Mouse (Mus musculus) heart, postnatal 14 days (tissue): ENCODE data around the gene Gramd1b. TPM values are rescaled to one million over a fixed set of nuclear protein-coding genes. Genes with fewer than 3 reads are reported as not detected.

Source experiments
- DNase-seq, 2 experiments: peaks; one replicate each; pipeline ENCODE4 v3.0.0; 2021 to 2022
- intact Hi-C: fragments of 180-260 bp; cut with DNase I; formaldehyde crosslinking; loops from one replicate; pipeline ENCODE4 v1.15.1; 2025
- total RNA-seq, 2 experiments: library from RNA; stranded (reverse); gene quantifications; 2 replicates each; pipeline ENCODE4 v1.2.3; 2021

Gene Gramd1b
- total RNA-seq, 2 experiments from 2014 or later, result 19.2 to 24.5 TPM

DNA sequence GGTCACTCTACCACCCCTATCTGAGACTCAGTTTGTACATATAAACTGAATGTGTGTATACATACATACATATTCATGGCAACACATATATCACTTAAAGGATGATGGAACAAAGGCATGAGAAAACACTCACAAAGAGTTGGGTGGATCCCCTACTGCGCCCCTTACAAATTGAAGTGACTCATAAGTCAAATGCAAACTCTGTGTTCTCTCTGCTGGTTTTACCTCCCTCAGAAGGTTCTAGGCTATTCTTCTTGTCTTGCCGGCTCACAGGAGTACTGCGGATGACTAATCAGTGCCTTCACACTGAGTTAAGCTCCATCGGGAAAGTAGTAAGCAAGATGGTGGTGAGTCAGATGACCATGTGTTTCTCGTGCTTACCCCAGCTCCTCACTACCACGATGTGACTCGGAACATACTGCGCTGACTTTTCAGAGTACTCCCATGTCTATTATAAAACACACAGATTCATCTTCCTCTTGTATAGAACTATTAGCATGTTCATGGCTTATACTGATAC is 182.4 kb downstream of the Gramd1b start:
- no peak for DNase-seq
- intact Hi-C loops, result no loop called here

- peak; percentile 13 to 41 for DNase-seq
- intact Hi-C loops, result no loop called here
Observed at GRCm38 (mm10) chr9:40346232-40346984, 184.8 kb downstream of the Gramd1b start.

DNA sequence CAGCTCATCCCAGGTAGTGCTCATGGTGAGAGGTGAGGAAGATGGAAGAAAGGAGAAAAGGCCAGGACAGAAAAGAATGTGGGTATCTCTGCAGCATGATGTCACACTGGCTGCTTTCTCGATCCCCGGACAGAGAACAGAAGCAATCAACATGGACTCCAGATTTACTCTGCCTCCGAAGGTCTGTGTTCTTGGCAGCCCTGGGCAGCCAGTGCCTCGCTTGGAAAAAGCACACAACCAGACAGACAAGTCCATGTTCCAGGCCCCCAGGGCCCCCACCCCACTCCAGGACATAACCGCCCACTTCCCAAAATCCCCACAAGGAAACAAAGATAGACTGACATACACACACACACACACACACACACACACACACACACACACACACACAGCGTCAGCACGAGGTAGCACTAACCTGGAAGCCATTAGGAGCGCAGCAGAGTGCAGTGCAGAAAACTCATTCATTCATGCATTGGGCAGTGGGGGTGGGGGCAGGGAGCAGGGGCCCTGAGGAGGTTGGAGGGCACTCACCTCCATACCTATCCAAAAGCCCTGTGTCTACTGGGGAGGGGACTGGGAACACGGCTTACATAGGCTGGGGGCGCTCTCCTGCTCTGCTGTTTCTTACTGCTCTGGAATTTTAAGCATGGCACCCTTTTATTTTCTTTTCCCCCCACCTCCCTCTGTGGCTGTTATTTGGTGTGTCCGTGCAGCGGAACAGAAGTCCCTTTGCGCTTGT is 185.5 kb downstream of the Gramd1b start:
- DNase-seq, result no peak
- intact Hi-C loops, result no loop called here

- intact Hi-C loops, result no loop called here
- DNase-seq, result no peak
Observed at GRCm38 (mm10) chr9:40344801-40345492, 186.2 kb downstream of the Gramd1b start.

DNA sequence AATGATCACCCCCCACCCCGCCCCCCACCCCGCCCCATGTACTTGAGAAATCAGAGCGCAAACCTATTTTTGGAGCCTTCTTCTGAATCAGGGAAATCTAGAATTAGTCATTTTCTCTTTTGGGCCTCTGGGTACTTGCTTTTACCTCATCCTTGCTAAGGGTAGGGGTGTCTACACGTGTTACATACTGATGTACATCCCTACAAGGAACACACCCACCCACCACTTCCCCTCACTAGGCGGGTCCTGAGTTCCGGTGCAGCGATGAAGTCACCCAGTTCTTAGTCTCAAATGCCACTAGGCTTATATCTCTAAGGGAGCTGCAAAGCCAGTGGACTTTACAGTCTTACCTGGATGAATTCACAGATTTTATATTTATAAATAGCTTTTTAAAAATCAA is 187.4 kb downstream of the Gramd1b start:
- no peak for DNase-seq
- intact Hi-C loops, result no loop called here

GRCm38 (mm10) chr9:40343053-40343652 is 188.0 kb downstream of the Gramd1b start:
- intact Hi-C loops, result no loop called here
- DNase-seq, result no peak

- intact Hi-C loops, result no loop called here
- no peak for DNase-seq
Observed at GRCm38 (mm10) chr9:40342101-40342500, 189.1 kb downstream of the Gramd1b start.

DNA sequence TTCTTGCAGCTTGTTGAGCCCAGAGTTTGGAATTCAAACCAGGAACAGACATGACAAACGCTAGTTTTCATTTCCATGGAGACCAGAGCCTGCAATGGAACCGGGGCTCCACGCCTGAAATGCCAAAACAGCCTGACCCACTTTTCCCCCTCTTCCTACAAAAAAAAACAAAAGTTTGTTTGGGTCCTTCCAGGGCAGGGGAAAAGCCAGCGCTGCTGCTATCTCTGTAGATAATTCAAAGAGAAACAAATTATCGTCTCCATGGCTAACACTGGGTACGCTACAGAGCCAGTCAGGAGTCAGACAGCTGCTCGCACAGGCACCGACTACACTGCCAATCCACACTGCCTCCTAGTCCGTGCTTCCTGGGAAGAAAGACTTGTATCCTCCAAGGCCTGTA is 191.6 kb downstream of the Gramd1b start:
- DNase-seq, result no peak
- intact Hi-C loops, result no loop called here

DNA sequence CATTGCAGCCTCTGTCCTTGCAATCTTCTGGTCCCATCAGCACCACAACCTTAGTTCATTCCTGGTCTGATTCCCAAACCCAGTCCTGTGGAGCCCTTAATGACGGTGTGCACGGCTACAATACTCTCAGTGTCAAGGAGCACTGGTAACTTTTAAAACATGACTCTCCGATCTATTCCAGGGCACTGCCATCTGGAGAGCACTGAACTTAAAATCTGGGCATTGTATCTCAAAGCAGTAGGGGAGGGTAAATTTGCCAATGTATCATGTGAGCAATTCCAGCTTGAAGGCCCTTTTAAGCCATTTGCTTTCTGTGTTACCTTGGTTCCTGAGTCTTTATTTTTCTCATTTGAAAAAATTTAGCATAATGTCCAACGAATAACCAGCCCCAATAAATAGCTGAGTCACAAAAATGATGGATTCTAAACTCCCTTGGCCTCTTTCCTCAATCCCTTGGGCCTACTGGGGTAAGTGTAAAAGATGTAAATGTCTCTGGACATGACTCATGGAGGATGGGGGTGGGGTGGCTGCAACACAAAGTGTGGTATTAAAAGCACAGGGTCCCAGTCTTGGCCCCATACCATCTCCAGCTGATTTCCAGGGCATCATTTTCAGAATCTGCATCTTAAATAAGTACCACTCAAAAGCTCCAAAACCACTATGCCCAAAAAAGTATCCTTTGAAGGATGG is 193.9 kb downstream of the Gramd1b start:
- DNase-seq, result no peak
- intact Hi-C loops, result no loop called here

- intact Hi-C loops, result no loop called here
- peak; percentile 50 to 57 for DNase-seq
Observed at GRCm38 (mm10) chr9:40336701-40337100, 194.5 kb downstream of the Gramd1b start.

DNA sequence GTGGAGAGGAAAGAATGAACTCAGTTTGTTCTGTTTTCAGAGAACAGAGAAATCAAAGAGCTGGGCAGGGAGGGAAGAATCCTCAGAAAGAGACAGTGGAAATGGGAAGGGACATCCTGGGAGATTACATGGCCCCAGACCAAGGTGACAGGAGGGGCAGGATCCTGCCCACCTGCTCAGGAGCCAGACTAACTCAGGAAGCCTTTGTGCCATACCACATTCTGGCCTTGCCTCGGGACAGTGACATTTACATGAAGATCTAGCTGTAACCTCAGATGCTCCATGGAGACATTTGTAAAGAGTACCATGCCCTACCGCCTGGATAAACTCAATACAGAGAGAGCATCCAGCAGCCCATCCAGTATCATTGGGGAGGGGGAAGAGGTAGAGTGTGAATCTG is 196.6 kb downstream of the Gramd1b start:
- no peak for DNase-seq
- intact Hi-C loops, result no loop called here

DNA sequence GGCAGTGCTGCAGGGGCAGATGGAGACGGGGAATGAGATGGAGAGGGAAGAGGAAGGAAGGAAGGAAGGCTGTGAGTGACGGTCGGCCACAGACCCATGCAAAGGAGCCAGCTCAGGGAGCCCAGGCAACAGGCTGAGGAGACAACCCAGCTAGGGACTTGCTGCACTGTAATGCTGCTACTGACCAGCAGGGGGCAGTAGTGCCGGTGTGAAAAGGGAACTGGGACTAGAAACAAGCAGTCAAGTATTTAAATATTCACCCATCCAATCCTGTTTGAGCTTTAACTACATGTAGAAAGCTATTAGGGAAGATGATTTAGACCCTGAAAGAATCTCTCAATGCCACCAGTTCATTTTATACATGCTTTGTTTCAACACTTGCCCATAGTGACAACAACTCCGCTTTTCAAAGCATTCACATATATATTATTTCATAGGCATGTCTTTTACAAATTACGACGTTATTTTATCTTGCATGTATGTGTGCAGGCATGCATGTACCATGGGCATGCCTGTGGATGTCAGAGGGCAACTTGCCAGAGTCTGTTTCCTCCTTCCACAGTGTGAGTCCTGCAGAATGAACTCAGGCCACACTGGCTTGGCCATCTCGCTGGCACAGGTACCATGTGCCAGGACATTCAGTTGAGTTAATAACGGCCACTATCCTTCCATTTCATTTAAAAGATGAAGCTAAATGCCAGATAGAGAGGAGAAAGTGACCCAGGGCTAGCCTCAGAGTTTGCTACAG is 197.4 kb downstream of the Gramd1b start:
- DNase-seq, result peak; percentile 71 to 85
- intact Hi-C loops, result no loop called here

DNA sequence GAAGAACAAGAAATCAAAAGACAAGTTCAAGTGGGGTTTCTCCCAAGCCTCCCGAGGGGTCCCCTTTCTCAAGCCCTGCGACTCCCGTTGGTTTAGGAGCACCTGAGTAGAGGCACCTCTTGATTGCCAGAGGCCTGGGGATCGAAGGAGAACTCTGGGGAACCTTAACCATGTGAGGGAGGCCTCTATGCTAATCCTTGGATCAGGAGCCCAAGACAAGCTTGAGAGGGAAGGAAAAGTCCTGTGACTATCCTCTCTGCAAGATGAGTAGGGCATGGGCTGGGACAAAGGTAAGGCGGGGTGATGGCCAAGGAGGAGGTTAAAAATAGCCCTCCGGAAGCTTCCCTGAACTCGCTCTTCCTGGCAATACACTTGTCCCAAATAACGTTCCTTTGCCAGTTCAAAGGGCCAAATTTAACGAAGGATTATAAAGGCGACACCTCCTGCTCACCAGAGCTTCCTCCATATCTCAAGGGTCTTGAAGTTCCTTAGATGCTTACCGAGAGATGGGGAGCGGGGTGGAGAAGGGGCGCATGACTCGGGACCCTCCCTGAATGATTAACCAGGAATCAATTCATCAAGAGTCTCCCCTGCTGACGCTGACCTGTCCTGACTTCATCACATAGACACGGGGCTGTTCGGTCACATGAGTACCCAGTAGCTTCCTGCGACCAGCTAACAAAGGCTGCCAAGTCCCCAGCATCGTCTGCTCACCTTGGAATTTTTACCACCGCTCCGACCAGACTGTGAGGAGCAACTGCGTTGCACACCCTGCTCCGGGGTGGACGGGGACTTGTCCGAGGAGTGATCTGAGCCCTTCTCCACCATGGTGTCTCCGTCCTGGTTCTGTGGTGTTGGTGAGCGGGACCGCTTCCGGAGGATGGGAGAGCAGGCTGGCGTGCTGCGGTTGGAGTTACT is 198.2 kb downstream of the Gramd1b start:
- no peak for DNase-seq
- intact Hi-C loops, result no loop called here

DNA sequence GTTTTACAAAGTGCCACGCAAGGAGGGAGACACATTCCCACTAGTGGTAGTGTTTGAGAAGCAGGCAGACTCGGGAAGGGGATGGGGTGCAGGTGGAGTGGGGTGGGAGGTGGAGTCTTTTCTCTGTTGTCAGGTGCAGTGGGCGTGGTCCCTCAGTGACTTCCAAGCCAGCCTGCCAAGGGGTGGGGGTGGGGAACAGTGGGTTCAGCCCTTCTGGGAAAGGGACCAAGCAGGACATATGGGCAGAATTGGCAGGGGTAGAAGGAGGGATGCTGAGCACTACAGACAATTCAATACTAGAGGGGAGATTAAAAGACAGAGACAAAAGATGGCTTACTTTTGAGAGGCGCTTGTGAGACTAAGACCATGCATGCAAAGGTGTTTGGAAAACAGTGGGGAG is 198.9 kb downstream of the Gramd1b start:
- DNase-seq, result no peak
- intact Hi-C loops, result no loop called here

DNA sequence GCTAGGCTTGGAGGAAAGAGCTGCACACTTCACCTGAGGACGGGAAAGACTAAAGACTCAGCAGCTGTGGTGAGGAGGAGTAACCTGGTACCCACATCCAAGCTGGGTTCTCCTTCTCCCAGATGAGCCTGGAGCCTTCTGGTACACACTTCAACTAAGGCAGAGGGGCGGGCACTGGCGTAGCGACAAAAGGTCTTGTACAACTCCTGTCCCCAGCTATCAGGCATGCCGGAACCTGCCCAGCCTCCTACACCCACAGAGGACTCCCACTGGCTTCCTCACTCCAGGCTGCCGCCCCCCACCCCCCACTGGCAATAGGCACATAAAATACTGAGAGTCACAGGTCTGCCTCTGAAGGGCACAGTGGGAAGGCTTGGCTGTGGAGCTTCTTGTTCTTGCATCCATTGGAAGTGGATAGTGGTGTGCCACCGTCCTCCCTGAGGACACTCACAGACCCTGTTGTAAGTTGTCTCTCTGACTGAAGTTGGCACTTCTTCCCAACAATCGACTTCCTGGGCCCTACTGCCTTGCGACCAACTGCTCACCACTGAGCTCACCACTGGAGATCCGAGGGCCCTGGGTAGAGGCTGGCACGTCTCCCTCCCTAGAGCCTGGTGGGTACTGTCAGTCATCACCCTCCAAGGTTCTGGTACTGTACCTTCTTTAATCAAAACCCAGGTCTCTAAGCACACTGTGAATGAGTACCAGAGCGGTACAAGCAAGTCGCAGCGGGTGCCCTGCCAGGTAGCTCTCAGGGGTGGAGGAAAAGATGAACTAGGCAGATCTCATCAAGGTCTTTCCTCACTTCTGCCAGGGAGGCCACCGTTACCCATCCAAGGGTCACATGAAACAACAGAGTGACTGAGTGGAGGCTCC is 199.5 kb downstream of the Gramd1b start:
- intact Hi-C loops, result no loop called here
- no peak for DNase-seq

GRCm38 (mm10) chr9:40330609-40331382 is 200.4 kb downstream of the Gramd1b start:
- intact Hi-C loops, result loop anchor here (1.0 kb wide), 2 partner anchors 102 to 106 kb away; no protein-coding TSS in a partner anchor
- peak; percentile 93 to 96 for DNase-seq
